Mouse (Mus musculus): ENCODE results near the gene Cox20. TPM values are rescaled to one million over a fixed set of nuclear protein-coding genes. Genes with fewer than 3 reads are reported as not detected.

Cox20 gene
- polyA plus RNA-seq, 1 experiment, result 84.8 TPM

DNA sequence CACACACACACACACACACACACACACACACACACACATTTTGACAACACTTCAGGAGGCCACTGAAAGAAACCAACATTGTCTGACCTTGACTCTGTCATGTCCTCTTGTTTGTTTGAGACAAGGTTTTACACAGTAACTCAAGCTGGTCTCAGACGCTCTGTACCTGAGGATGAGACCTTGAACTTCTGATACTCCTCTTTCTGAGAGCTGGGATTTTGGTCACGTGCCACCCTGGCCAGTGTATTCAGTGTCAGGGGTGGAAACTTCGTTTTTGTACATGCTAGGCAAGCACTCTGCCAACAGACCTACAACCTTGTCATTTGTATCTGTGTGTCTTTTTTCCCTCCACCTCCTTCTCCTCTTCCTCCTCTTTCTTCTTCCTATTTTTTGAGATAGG lies 35.6 kb downstream of the Cox20 start:
- no peak for DNase-seq (ENCODE audit: low spot score)

- DNase-seq (ENCODE audit: low spot score), result no peak
Measured at GRCm38 (mm10) chr1:178357776-178358710, 39.1 kb downstream of the Cox20 start.

DNA sequence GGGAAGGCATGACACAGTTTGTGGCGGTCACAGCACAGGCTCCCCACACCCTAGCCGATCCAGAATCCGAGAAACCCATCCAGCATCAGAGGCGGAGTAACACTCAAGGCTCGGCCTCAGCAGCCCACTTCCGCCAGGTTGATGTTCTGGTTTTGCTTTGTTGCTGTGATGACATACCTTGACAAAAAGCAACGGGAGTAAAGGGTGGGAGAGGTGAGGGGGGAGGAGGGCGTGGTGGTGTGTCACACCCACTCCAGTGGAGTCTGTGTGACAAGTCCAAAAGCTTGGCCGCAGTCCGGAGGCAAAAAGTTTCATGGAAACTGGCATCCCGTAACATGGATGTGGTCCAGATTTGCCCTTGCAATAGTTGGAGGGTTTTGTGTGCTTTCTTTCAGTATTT lies 41.3 kb downstream of the Cox20 start:
- no peak for DNase-seq (ENCODE audit: low spot score)

- no peak for DNase-seq (ENCODE audit: low spot score)
Measured at GRCm38 (mm10) chr1:178360702-178361101, 41.8 kb downstream of the Cox20 start.

DNA sequence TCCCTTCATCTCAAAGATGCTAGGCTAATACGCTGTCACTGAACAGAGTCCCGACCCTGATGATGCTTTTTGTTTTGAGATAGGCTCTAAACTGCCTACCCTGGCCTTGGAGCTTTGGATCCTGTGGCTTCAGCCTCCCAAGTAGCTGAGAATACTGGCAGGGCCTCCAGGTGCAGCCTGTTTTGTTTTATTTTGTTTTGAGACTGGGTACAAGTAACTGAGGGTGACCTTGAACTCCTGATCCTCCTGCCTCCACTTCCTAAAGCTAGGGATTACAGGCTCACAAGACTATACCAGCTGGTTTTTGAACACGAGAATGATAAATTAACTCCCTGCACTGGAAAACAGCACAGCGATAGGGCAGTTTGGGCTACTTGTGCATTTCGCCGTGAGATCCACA lies 46.2 kb downstream of the Cox20 start:
- no peak for DNase-seq (ENCODE audit: low spot score)

GRCm38 (mm10) chr1:178368121-178368520 lies 49.2 kb downstream of the Cox20 start:
- DNase-seq (ENCODE audit: low spot score), result no peak

DNA sequence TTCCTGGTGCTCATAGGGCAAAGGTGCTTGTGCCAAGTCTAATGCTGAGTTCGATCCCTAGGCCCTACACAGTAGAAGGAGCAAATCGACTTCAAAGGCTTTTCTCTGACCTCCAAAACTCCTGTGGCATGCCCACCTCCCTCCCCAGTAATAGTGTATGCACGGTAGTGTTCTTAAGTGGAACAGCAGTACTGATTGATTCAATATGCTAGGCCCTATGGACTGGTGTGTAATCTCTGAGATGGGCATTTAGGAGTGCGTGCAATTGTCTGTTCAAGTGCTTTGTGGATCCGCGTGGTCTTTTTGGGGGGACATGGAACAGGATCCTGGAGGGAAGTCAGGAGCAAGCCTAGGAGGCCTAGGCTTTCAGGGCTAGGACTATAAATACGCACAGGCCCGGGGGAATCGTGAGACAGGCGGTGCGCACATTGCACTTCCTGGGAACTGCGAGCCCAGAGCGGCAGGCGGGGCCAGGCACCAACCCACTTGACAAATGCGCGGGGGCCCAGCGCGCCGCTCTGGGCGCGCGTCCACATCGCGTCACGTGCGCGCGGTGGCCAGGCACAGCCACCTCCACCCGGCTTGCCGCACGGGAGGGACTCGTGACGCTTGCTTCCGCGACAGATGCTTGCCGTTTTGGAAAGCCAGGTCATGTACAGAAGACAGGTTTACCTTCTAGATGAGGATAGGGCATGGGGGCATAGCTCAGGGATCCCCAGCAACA lies 49.8 kb downstream of the Cox20 start:
- peak; percentile 83 for DNase-seq (ENCODE audit: low spot score)

DNA sequence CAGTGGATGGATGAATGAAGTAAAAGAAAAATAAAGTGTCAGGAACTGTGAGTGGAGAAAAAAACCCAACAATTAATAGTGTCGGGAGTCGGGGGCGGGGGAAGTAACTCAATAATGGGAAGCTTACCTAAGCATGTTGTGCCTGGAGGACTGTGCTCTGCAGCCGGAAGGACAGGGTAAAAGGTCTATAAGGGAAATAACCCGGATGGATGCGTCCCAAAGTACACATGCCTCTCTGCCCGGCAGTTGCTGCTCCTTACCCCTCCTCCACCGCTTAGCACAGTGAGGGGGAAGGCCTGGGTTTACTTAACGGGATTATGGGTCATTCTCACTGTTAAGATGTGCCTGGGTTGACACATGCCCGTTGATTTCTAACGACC lies 50.3 kb downstream of the Cox20 start:
- peak; percentile 28 for DNase-seq (ENCODE audit: low spot score)

Other genes starting within 250 kb of the Cox20 start
- 15.8 and 17.3 TPM in 2 replicates for gene Desi2, start 131.7 kb upstream of the Cox20 start, polyA plus RNA-seq (2012; rRNA removed)
- gene Hnrnpu, start 18.7 kb downstream of the Cox20 start, polyA plus RNA-seq (2012; rRNA removed), result 207 and 224 TPM in 2 replicates
- gene Efcab2, start 87.0 kb downstream of the Cox20 start, polyA plus RNA-seq (2012; rRNA removed), result 1.6 and 2.3 TPM in 2 replicates
- gene Kif26b, start 210.0 kb downstream of the Cox20 start, polyA plus RNA-seq (2012; rRNA removed), result 1.4 and 2.0 TPM in 2 replicates